Mouse (Mus musculus) forebrain, embryonic 16.5 days (tissue): Measurements from ENCODE around the gene Cavin2. TPM values are rescaled to one million over a fixed set of nuclear protein-coding genes. Genes with fewer than 3 reads are reported as not detected.
A peak's percentile ranks its signal among the peaks of the same experiment; 100 is the strongest.

Source experiments
- ATAC-seq: fragments of 200-750 bp; cut with Nextera tagmentation; 2 replicates; pipeline ENCODE4 v1.8.0; 2017; ENCODE audit warnings: mild to moderate bottlenecking, moderate library complexity
- H3K27ac ChIP-seq: fragments of 300-500 bp; sonication (generic); 2 replicates; pipeline ENCODE4 v1.5.1; 2014; ENCODE audit warnings: low read length, control low read depth
- H3K27me3 ChIP-seq: fragments of 300-500 bp; sonication (generic); replicated peaks from 2 replicates; pipeline ENCODE4 v1.6.1; 2014; ENCODE audit warnings: low read length; ENCODE audit not compliant: control insufficient read depth, insufficient read depth
- H3K36me3 ChIP-seq: fragments of 300-500 bp; sonication (generic); 2 replicates; pipeline ENCODE4 v1.6.1; 2014; ENCODE audit not compliant: control insufficient read depth, insufficient read depth
- H3K4me1 ChIP-seq: fragments of 300-500 bp; sonication (generic); replicated peaks from 2 replicates; pipeline ENCODE4 v1.6.1; 2014; ENCODE audit warnings: low read length; ENCODE audit not compliant: control insufficient read depth, insufficient read depth
- H3K4me2 ChIP-seq: fragments of 300-500 bp; sonication (generic); 2 replicates; pipeline ENCODE4 v1.6.1; 2014; ENCODE audit warnings: mild to moderate bottlenecking, low read length, control low read depth
- H3K4me3 ChIP-seq: fragments of 300-500 bp; sonication (generic); replicated peaks from 2 replicates; pipeline ENCODE4 v1.5.1; 2014; ENCODE audit warnings: mild to moderate bottlenecking, low read length, control low read depth
- H3K9ac ChIP-seq: fragments of 300-500 bp; sonication (generic); replicated peaks from 2 replicates; pipeline ENCODE4 v1.6.1; 2014; ENCODE audit warnings: low read depth, low read length, control low read depth
- H3K9me3 ChIP-seq: fragments of 300-500 bp; sonication (generic); 2 replicates; pipeline ENCODE4 v1.6.1; 2016; ENCODE audit warnings: low read length; ENCODE audit not compliant: control insufficient read depth
- WGBS: fragments of 180-500 bp; shearing (Covaris S2); extraction: QIAGEN DNeasy Blood & Tissue Kit; methylation state at CpG from one replicate; pipeline ENCODE4 v1.1.7; 2014; 5-methylcytosine and 5-hydroxymethylcytosine counted together
- polyA plus RNA-seq: library from polyadenylated mRNA; unstranded; fragments of >200 nt; fragmentation: Nextera tagmentation; extraction: Ambion mirVana; gene quantifications from 2 replicates; pipeline ENCODE4 v1.2.1, GENCODE M21; 2015

Cavin2 gene
- polyA plus RNA-seq, 1 experiment from 2014 or later = 5.2 TPM

DNA sequence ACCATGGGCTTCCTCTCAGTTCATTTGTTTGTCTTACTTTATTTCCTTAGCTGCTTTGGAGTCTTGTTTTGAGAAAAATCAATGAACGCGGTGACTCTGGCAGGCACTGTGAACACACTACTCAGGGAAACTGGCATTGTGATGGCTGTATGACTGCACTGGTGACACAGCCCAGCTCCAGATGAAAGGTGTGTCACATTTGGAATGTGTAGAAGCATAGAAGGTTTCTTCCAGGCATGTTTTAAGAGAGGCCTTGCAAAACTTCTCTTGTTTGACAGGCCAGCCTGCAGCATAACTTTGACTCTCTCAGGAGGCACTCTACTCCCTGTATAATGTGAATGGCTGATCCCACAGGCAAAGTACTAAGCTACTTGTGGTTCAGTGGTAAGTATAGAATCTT, 20.7 kb upstream of the Cavin2 start:
- H3K27ac ChIP-seq = no peak overlapping the region
- H3K4me2 ChIP-seq = no peak overlapping the region
- no peaks in the 10 kb centered on the region for H3K9me3 ChIP-seq
- 0 out of 2 replicates have a peak, but pooled peaks cover 3% of the 10 kb centered on the region for H3K27me3 ChIP-seq
- WGBS = 86% methylated on average over 2 of the region's 2 CpGs
- no peak overlapping the region for H3K4me3 ChIP-seq
- H3K4me1 ChIP-seq = peaks cover 8% of the 10 kb centered on the region
- no peak for ATAC-seq
- no peak overlapping the region for H3K9ac ChIP-seq
- H3K36me3 ChIP-seq = no peaks in the 10 kb centered on the region

DNA sequence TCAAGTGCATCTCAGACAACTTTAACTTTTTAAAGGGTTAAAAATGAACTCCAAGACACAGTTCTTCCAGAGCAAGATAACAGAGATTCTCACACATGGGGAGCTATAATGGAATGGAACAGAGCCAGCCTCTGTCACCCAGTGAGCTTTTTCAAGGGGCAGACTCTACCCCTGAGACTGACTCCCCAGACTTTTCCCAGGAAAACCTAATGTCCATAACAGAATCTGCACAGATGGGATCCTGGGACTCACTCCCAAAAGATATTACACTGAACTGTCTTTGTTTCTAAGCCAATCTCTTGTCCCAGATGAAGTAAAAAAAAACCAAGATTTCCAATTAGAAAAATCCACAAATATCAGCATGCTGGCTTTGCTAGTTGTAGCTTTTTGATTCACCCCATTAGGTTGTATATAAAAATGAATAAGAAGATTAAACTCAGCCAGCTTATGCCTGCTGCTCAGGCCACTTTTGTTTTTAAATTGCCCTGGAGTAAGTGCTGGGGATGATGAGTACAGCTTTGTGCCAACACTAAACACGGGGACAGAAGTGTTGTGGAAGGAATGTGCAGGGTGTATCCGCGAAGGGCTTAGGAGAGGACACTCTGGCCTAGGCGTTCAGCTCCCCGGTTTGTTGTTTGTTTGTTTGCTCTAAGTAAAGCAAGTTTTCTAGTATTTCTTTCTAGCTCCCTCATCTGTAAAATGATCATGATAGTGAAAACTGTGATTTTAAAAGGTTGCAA, 18.6 kb upstream of the Cavin2 start:
- Histone ChIP-seq H3K27me3 (0 out of 2 replicates have a peak, but pooled peaks cover 3% of the 10 kb centered on the region), H3K27ac (no peak overlapping the region), H3K4me2 (no peak overlapping the region), H3K9me3 (no peaks in the 10 kb centered on the region), H3K36me3 (no peaks in the 10 kb centered on the region), H3K4me1 (peaks cover 8% of the 10 kb centered on the region), H3K9ac (no peak overlapping the region), H3K4me3 (no peak overlapping the region)
- 51% methylated on average over 5 of the region's 5 CpGs for WGBS
- ATAC-seq = no peak

DNA sequence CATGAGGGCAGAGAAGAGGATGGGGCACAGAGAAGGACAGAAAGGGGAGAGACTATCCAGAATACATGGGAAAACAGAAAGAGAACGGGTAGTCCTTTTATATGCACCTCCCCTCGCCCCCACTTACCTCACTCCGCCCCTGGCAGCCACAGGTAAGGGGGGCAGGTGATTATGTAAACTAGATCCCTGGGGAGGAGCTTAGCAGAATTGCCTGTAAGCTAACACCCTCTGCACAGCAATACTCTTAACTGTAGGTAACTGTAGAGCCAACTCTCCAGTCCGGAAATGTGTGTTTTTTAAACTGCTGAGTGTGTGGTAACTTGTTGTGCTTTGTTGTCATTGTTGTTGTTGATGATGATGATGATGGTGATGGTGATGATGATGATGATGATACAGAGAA, 17.1 kb upstream of the Cavin2 start:
- 74% methylated on average over 4 of the region's 4 CpGs for WGBS
- ATAC-seq = no peak
- Histone ChIP-seq H3K9ac (no peak overlapping the region), H3K9me3 (no peaks in the 10 kb centered on the region), H3K4me3 (no peak overlapping the region), H3K27me3 (0 out of 2 replicates have a peak, but pooled peaks cover 3% of the 10 kb centered on the region), H3K4me2 (no peak overlapping the region), H3K4me1 (peaks cover 7% of the 10 kb centered on the region), H3K36me3 (no peaks in the 10 kb centered on the region), H3K27ac (no peak overlapping the region)

DNA sequence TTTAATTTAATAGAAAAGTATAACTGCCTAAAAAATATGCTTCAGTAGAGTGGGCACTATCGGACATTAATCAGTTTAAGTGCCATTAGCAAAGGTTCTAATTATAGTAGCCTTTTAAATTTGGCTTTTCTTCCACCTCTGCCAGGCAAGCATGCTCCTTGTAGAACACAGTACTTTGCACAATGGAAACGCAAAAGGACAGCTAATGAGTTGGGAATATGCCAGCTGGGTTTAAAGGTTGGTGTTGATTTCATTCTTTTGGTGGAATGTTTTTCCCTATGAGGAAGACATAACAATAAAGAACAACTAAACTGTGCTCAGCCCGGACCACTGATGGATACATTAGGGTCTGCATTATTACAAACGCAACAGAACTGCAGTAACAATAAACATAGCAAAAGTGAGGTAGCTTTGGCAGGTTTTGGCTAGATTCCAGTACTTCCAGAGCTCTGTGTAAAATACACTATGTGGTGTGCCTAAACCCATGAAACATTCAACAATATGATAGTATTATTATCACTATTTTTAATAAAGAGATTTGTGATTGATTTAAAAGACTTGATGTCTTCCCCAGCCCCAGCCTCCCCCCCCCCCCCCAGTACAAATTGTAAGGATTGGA, 16.2 kb upstream of the Cavin2 start:
- WGBS = 7% methylated on average over 4 of the region's 4 CpGs
- Histone ChIP-seq H3K9ac (no peak overlapping the region), H3K27me3 (0 out of 2 replicates have a peak, but pooled peaks cover 3% of the 10 kb centered on the region), H3K36me3 (no peaks in the 10 kb centered on the region), H3K4me1 (no peaks in the 10 kb centered on the region; the same call in 1 of the 2 replicates), H3K4me3 (no peak overlapping the region), H3K27ac (no peak overlapping the region), H3K9me3 (no peaks in the 10 kb centered on the region), H3K4me2 (no peak overlapping the region)
- ATAC-seq = peak; percentile 57; the same call in 1 of the 2 replicates

DNA sequence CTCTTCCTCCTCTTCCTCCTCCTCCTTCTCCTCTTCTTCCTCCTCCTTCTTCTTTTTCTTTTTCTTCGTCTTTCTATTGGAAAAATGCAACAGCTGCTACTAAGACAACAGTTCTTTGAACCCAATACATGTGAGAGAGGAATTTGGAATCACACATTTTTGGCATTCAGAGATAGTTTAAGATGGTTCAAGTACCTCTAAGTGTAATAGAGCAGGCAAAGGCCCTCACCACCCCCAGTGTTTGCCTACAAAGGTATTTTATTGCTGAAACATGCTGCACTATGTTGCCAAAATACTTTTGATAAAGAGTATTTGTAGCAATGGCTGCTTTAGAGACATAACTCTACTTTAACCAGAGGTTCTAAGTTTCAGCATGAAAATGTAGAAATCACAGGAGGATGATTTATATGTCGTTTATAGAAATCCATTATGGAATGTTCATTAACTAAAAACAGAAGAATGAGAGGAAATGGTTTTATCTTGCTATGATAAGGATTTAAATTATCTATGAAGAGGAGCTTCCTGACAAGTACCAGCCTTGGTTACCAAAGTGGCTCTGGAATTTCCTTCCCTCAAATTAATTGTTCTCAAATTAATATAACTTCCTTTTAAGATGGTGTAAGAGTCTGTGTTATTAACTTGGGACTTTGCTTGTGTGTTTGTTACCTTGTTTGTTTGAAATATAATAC, 10.9 kb upstream of the Cavin2 start:
- Histone ChIP-seq H3K4me2 (no peak overlapping the region), H3K27ac (no peak overlapping the region), H3K9ac (no peak overlapping the region), H3K36me3 (no peaks in the 10 kb centered on the region), H3K4me3 (no peak overlapping the region), H3K9me3 (no peaks in the 10 kb centered on the region), H3K27me3 (no peaks in the 10 kb centered on the region), H3K4me1 (no peaks in the 10 kb centered on the region)
- no peak for ATAC-seq
- WGBS = 86% methylated on average over 1 of the region's 2 CpGs

DNA sequence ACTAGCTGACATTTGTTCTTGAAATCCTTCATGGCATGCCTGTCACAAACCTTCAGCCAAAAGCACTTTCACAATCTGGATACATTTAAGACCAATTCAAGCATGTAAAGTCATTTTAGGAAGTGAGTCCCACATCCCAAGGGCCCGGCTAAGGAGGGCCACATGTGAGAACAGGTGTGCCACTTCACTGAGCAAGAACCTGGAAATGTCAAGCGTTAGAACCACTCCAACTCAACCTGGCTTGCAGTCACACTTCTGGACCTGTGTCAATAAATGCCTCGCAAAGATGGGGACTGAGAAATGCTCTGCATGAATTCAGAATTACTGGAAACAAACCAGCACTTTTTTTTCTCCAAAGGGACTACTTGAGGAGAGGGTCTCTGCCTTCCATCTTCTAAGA, 725 bp upstream of the Cavin2 start:
- no peak for ATAC-seq
- Histone ChIP-seq H3K27ac (no peak overlapping the region), H3K4me3 (no peak overlapping the region), H3K9me3 (no peaks in the 10 kb centered on the region), H3K36me3 (no peaks in the 10 kb centered on the region), H3K4me1 (peaks cover 4% of the 10 kb centered on the region), H3K9ac (no peak overlapping the region), H3K27me3 (no peaks in the 10 kb centered on the region), H3K4me2 (no peak overlapping the region)
- WGBS = 77% methylated on average over 3 of the region's 3 CpGs

DNA sequence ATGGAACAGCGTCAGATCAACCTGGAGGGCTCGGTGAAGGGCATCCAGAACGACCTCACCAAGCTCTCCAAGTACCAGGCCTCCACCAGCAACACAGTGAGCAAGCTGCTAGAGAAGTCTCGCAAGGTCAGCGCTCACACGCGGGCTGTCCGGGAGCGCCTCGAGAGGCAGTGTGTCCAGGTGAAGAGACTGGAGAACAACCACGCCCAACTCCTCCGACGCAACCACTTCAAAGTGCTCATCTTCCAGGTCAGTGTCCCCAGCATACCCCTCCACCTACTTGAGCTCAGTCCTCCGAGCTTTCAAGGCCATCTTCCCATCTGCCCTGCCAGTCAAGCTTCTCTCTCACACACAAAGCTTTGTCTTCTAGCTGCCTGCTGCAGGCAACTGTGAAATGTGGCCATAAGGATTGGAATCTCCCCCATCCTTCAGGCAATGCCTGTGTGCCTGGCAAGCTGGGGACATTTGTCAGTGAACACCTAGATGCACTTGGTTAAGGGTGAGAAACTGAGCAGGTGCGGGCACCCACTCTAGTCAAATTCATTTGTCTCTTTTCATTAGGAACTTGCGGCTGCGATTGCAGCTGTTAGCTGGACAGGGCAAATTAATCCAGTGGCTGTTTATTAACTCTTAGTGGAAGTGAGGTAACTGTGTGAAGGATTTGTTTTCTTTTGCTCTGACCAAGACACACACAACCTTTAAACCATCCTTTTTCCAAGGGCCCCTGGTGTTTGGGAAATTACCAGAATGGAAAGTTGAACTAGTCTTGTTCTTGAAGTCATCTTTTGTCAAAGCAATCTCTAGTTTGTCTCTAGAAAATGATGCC, 907 bp downstream of the Cavin2 start:
- no peaks in the 10 kb centered on the region for H3K36me3 ChIP-seq
- no peak overlapping the region for H3K27ac ChIP-seq
- no peak overlapping the region for H3K4me3 ChIP-seq
- ATAC-seq = 0 out of 2 replicates have a peak, but pooled peaks have one; percentile 20
- H3K4me1 ChIP-seq = peaks cover 4% of the 10 kb centered on the region
- H3K9me3 ChIP-seq = no peaks in the 10 kb centered on the region
- H3K9ac ChIP-seq = no peak overlapping the region
- no peak overlapping the region for H3K4me2 ChIP-seq
- H3K27me3 ChIP-seq = no peaks in the 10 kb centered on the region
- 80% methylated on average over 17 of the region's 17 CpGs for WGBS

DNA sequence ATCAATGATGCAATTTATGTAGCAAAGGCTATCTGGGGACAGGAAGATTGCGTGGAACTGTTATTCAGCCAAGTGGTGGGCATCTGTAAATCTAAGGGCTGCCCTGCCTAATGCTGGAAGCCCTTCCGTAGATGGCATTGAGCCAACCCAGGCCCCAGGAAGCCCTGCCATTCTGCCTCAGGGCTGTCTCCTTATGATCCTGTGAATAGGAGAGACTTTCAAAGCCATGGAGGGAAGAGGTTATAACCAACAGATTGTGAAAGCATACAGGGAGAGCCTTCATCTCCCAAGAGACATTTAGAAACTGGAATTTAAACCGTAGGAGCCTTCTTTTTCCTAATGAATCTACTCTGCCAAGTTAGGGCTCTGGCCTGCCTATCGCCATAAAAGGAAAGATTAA, 1.7 kb downstream of the Cavin2 start:
- peak; percentile 36; the same call in 1 of the 2 replicates for ATAC-seq
- H3K9me3 ChIP-seq = no peaks in the 10 kb centered on the region
- no peak overlapping the region for H3K4me3 ChIP-seq
- peaks cover 4% of the 10 kb centered on the region for H3K4me1 ChIP-seq
- H3K36me3 ChIP-seq = no peaks in the 10 kb centered on the region
- no peak overlapping the region for H3K27ac ChIP-seq
- H3K4me2 ChIP-seq = no peak overlapping the region
- H3K9ac ChIP-seq = no peak overlapping the region
- no peaks in the 10 kb centered on the region for H3K27me3 ChIP-seq
- 37% methylated on average over 4 of the region's 4 CpGs for WGBS

DNA sequence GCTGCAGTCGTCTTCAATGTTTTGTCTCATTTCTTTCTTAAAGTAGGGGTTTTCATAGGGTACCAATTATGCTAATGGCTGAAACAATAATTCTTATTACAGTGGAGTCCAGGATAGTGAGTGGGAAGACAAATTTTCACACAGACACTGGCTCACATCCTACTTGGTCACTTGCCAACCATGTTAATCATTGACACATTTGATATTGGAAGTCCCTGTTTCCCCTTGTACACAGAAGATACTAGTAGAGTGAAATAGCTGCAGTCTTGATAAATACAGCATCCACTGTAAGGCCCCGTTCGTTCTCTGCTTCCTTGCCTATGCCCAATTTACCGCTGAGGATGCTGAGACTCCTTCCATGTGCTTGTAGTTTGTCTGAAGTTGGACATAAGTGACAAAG, 3.4 kb downstream of the Cavin2 start:
- WGBS = 84% methylated on average over 4 of the region's 4 CpGs
- H3K27ac ChIP-seq = no peak overlapping the region
- no peaks in the 10 kb centered on the region for H3K27me3 ChIP-seq
- no peaks in the 10 kb centered on the region for H3K36me3 ChIP-seq
- H3K4me1 ChIP-seq = peaks cover 4% of the 10 kb centered on the region
- no peak overlapping the region for H3K4me2 ChIP-seq
- H3K9me3 ChIP-seq = no peaks in the 10 kb centered on the region
- no peak overlapping the region for H3K9ac ChIP-seq
- no peak overlapping the region for H3K4me3 ChIP-seq
- ATAC-seq = no peak
